Mouse (Mus musculus) midbrain, embryonic 13.5 days (tissue): ENCODE results near the gene Usp31. TPM values are rescaled to one million over a fixed set of nuclear protein-coding genes. Genes with fewer than 3 reads are reported as not detected.

Experiments
- ATAC-seq: fragments of 200-750 bp; cut with Nextera tagmentation; 2 replicates; pipeline ENCODE4 v1.8.0; 2017; ENCODE audit warnings: mild to moderate bottlenecking, moderate TSS enrichment, moderate library complexity
- H3K27ac ChIP-seq: fragments of 300-500 bp; sonication (generic); 2 replicates; pipeline ENCODE4 v1.5.1; 2015; ENCODE audit warnings: inconsistent platforms, mild to moderate bottlenecking, moderate library complexity
- H3K27me3 ChIP-seq: fragments of 300-500 bp; sonication (generic); 2 replicates; pipeline ENCODE4 v1.6.1; 2015; ENCODE audit warnings: mild to moderate bottlenecking, inconsistent platforms
- H3K36me3 ChIP-seq: fragments of 300-500 bp; sonication (generic); 2 replicates; pipeline ENCODE4 v1.6.1; 2015; ENCODE audit warnings: mild to moderate bottlenecking, inconsistent platforms
- H3K4me1 ChIP-seq: fragments of 300-500 bp; sonication (generic); replicated peaks from 2 replicates; pipeline ENCODE4 v1.6.1; 2015; ENCODE audit warnings: inconsistent platforms
- H3K4me2 ChIP-seq: fragments of 300-500 bp; sonication (generic); replicated peaks from 2 replicates; pipeline ENCODE4 v1.6.1; 2015; ENCODE audit warnings: moderate library complexity, mild to moderate bottlenecking, inconsistent platforms
- H3K4me3 ChIP-seq: fragments of 300-500 bp; sonication (generic); replicated peaks from 2 replicates; pipeline ENCODE4 v1.5.1; 2015; ENCODE audit warnings: mild to moderate bottlenecking, inconsistent platforms
- H3K9ac ChIP-seq: fragments of 300-500 bp; sonication (generic); replicated peaks from 2 replicates; pipeline ENCODE4 v1.6.1; 2015; ENCODE audit warnings: mild to moderate bottlenecking, inconsistent platforms
- H3K9me3 ChIP-seq: fragments of 300-500 bp; sonication (generic); 2 replicates; pipeline ENCODE4 v1.6.1; 2016; ENCODE audit warnings: mild to moderate bottlenecking, inconsistent platforms
- WGBS: fragments of 180-500 bp; shearing (Covaris S2); methylation state at CpG from one replicate; pipeline ENCODE4 v1.1.7; 2015; 5-methylcytosine and 5-hydroxymethylcytosine counted together
- polyA plus RNA-seq: library from polyadenylated mRNA; unstranded; fragments of >200 nt; fragmentation: Nextera tagmentation; extraction: Ambion mirVana; gene quantifications from 2 replicates; pipeline ENCODE4 v1.2.1, GENCODE M21; 2015

Usp31 gene
- polyA plus RNA-seq: 2.9 and 3.2 TPM in 2 replicates

DNA sequence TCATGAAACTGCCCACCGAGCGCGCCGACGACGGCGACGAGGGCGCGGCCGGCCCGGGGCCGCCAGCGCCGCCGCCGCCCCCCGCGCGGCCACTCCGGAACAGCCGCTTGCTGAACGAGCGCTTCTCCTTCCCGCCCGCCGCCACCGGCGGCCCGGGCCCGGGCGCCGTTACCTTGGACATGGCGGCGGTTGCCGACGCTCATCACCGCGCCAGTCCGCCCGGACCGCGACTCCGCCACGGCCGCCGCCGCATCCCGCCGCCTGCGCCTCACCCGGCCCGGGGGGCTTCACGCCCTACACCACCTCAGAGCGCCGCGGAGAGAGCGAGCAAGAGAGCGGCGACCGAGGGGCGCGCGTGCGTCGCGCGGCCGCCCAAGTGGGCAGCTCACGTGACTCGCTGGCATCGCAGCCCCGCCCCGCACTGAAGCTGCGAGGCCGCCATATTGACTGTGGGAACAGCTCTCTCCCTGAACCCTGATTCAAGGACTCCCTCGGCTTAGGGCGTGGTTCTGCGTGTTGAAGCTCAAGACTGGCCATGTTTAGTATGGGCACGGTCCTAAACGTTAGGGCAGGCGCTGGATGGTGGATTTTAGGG lies at the start of gene Usp31:
TSS of gene Usp31 (minus strand) at position 181 of the 595 bp plus-strand sequence.
- peak; percentile 99 for ATAC-seq
- no peaks in the 10 kb centered on the region for H3K9me3 ChIP-seq

GRCm38 (mm10) chr7:121754748-121755147 lies 47.7 kb upstream of the Usp31 start:
- WGBS: 79% methylated on average over 8 of the region's 8 CpGs
- no peak overlapping the region for H3K4me3 ChIP-seq
- no peak for ATAC-seq
- no peak overlapping the region for H3K9ac ChIP-seq
- no peak overlapping the region for H3K27ac ChIP-seq
- no peaks in the 10 kb centered on the region for H3K27me3 ChIP-seq
- H3K36me3 ChIP-seq: no peaks in the 10 kb centered on the region
- no peaks in the 10 kb centered on the region for H3K9me3 ChIP-seq
- no peaks in the 10 kb centered on the region for H3K4me1 ChIP-seq
- no peak overlapping the region for H3K4me2 ChIP-seq

More for the DNA sequence above, at the start of gene Usp31:
- WGBS: under 1% methylated on average over 75 of the region's 82 CpGs
- H3K4me3 ChIP-seq: peak within 1 kb of the TSS; percentile 66
- H3K4me2 ChIP-seq: peak within 1 kb of the TSS; percentile 79
- H3K36me3 ChIP-seq: 0 out of 2 replicates have a peak, but pooled peaks cover 3% of the 10 kb centered on the region
- H3K9ac ChIP-seq: peak within 1 kb of the TSS; percentile 76
- peak within 1 kb of the TSS; percentile 93 for H3K27ac ChIP-seq
- peaks cover 34% of the 10 kb centered on the region for H3K4me1 ChIP-seq
- peaks cover 11% of the 10 kb centered on the region for H3K27me3 ChIP-seq

- H3K27ac ChIP-seq: no peak overlapping the region
- ATAC-seq: no peak
- WGBS: 82% methylated on average over 5 of the region's 5 CpGs
Measured at GRCm38 (mm10) chr7:121750244-121750643, 43.2 kb upstream of the Usp31 start.

DNA sequence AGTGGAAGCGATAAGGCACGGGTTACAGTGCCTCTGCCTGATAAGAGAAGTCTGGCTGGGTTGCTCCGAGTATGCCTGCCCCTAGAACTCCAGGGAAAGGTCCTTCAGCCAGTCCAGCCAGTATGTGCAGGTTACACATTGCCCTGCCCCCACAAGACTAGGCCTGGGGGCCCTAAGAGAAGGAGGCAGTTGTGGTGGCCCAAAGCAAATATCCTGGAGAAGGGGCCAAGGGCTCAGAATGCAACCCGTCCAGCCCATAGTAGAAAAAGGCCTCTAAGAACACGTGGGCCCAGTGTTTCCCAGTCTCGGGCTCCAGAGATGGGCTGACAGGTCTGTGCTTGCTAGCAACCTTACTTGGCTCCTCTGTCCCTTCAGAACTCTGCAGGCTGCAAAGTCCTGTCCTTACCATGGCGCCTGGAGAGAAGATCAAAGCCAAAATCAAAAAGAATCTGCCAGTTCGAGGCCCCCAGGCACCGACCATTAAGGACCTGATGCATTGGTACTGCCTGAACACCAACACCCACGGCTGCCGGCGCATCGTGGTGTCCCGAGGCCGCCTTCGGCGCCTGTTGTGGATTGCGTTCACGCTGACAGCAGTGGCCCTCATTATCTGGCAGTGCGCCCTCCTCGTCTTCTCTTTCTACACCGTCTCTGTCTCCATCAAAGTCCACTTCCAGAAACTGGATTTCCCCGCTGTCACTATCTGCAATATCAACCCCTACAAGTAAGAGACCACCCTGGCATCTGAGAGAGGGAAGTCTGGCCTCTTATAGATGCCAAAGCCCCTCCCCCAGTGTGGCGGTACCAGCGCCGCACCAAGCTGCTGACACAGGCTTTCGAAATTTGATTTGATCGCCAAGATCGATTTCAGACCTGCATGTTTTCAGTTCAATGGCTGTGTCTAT lies 30.7 kb upstream of the Usp31 start:
- peaks cover 37% of the 10 kb centered on the region for H3K27me3 ChIP-seq
- H3K4me2 ChIP-seq: no peak overlapping the region
- no peaks in the 10 kb centered on the region for H3K9me3 ChIP-seq
- H3K27ac ChIP-seq: no peak overlapping the region
- peaks cover 10% of the 10 kb centered on the region for H3K4me1 ChIP-seq
- WGBS: 76% methylated on average over 29 of the region's 29 CpGs
- ATAC-seq: no peak
- no peak overlapping the region for H3K4me3 ChIP-seq
- H3K9ac ChIP-seq: no peak overlapping the region
- no peaks in the 10 kb centered on the region for H3K36me3 ChIP-seq

More at GRCm38 (mm10) chr7:121750244-121750643, 43.2 kb upstream of the Usp31 start:
- H3K4me1 ChIP-seq: no peaks in the 10 kb centered on the region
- H3K4me2 ChIP-seq: no peak overlapping the region
- H3K9me3 ChIP-seq: no peaks in the 10 kb centered on the region
- no peaks in the 10 kb centered on the region for H3K36me3 ChIP-seq
- no peak overlapping the region for H3K4me3 ChIP-seq
- no peak overlapping the region for H3K9ac ChIP-seq
- no peaks in the 10 kb centered on the region for H3K27me3 ChIP-seq

- H3K4me3 ChIP-seq: peak within 1 kb of the TSS; percentile 39
- H3K36me3 ChIP-seq: no peaks in the 10 kb centered on the region
- ATAC-seq: peak; percentile 90
- H3K9ac ChIP-seq: peak within 1 kb of the TSS; percentile 43; the same call in 1 of the 2 replicates
- peaks cover 10% of the 10 kb centered on the region for H3K4me1 ChIP-seq
- H3K4me2 ChIP-seq: peak within 1 kb of the TSS; percentile 64
- H3K9me3 ChIP-seq: no peaks in the 10 kb centered on the region
- no peak within 1 kb of the TSS for H3K27ac ChIP-seq
- WGBS: under 1% methylated on average over 38 of the region's 38 CpGs
- H3K27me3 ChIP-seq: peaks cover 39% of the 10 kb centered on the region
Measured at GRCm38 (mm10) chr7:121734171-121734831, 27.2 kb upstream of the Usp31 start, which contains the start of gene Scnn1g. TSS of gene Scnn1g (plus strand) at chr7:121734479.

- 23% methylated on average over 5 of the region's 5 CpGs for WGBS
- no peak overlapping the region for H3K9ac ChIP-seq
- peaks cover 10% of the 10 kb centered on the region for H3K4me1 ChIP-seq
- H3K36me3 ChIP-seq: no peaks in the 10 kb centered on the region
- no peaks in the 10 kb centered on the region for H3K9me3 ChIP-seq
- ATAC-seq: no peak
- no peak overlapping the region for H3K4me2 ChIP-seq
- H3K4me3 ChIP-seq: no peak overlapping the region
- H3K27me3 ChIP-seq: peaks cover 28% of the 10 kb centered on the region
- H3K27ac ChIP-seq: no peak overlapping the region
Measured at GRCm38 (mm10) chr7:121730225-121730624, 23.2 kb upstream of the Usp31 start.

GRCm38 (mm10) chr7:121717031-121717430 lies 10.0 kb upstream of the Usp31 start:
- Histone ChIP-seq H3K4me3 (no peak overlapping the region), H3K4me2 (no peak overlapping the region), H3K36me3 (no peaks in the 10 kb centered on the region), H3K9me3 (no peaks in the 10 kb centered on the region), H3K9ac (no peak overlapping the region), H3K4me1 (no peaks in the 10 kb centered on the region), H3K27me3 (no peaks in the 10 kb centered on the region), H3K27ac (no peak overlapping the region)
- no peak for ATAC-seq
- WGBS: 77% methylated on average over 7 of the region's 7 CpGs

DNA sequence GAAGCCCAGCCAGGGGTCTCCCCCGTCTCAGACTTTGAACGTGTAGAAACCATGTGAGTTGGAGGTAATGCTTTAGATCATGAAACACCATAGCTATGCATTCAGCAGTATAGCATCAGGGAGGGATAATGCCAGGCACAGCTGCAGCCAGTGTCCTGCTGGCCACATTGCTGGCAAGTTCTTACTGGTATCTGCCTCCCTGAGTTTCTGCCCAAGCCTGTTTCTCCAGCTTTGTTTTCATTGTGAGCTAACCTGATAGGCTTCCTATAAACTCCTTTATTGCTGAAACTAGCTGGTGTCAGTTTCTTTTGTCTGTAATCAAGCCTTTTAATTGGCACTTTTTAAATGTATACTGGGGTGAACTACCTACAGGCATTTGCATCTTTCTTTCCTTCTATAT lies 4.1 kb upstream of the Usp31 start:
- Histone ChIP-seq H3K9ac (no peak overlapping the region), H3K27ac (no peak overlapping the region), H3K4me3 (no peak overlapping the region), H3K36me3 (no peaks in the 10 kb centered on the region), H3K4me1 (peaks cover 2% of the 10 kb centered on the region), H3K27me3 (peaks cover 11% of the 10 kb centered on the region), H3K9me3 (no peaks in the 10 kb centered on the region), H3K4me2 (no peak overlapping the region)
- 56% methylated on average over 2 of the region's 2 CpGs for WGBS
- no peak for ATAC-seq

DNA sequence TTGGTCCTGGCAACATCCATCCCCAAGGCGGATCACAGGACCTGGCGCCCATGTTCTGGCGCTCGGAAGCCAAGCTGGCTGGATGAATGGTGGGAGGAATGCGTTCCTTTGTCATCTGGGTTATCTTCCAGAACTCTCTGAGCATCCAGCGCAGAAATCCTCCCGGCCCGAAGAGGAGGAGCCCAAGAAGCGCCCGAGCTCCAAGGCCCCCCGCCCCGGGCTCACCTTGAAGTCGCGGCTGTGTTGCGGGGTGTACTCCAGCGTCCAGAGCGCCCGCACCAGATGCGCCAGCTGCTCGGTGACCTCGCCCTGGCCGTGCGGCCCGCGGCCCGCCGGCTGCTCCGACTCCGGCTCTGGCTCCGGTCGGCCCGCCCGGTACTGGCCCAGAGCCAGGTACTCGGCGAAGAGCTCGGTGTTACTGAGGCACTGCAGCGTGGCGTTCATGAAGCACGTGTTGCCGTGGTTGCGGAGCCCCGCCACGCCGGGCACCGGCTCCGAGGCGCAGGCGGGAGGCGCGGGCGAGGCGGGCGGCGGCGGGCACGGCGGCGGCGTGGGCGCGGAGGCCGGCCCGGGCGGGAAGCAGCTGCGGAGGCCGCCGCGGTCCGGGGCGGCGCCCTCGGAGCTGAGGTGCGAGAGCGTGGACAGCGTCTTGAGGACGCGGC lies 511 bp downstream of the Usp31 start:
- WGBS: under 1% methylated on average over 51 of the region's 77 CpGs

DNA sequence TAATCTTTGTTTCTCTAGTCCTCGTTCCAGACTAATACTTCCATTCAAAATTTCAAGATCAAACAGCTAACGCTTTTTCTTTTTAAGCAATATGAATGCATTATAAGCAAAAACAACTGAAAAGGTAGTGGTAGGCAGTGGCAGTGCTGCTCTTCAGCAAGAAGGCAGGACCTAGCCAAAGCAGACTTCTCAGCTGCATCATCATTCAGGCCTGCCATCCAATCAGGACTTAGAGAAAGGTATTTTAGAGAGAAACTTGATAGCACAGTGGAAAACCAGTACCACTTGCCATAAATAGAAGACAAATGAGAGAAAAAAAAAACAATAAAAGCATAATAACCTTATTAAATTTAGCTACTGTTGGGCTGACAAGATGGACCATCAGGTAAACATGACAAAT lies 2.0 kb downstream of the Usp31 start:
- peak overlapping the region; percentile 66; the same call in 1 of the 2 replicates for H3K4me3 ChIP-seq
- no peak for ATAC-seq
- no peaks in the 10 kb centered on the region for H3K9me3 ChIP-seq
- H3K36me3 ChIP-seq: 0 out of 2 replicates have a peak, but pooled peaks cover 3% of the 10 kb centered on the region
- peaks cover 11% of the 10 kb centered on the region; the same call in 1 of the 2 replicates for H3K27me3 ChIP-seq
- 0 out of 2 replicates have a peak overlapping the region, but pooled peaks have one; percentile 10 for H3K9ac ChIP-seq
- peaks cover 38% of the 10 kb centered on the region for H3K4me1 ChIP-seq
- WGBS: 86% methylated on average over 2 of the region's 2 CpGs
- H3K27ac ChIP-seq: no peak overlapping the region
- H3K4me2 ChIP-seq: peak overlapping the region; percentile 79

More for the DNA sequence above, 511 bp downstream of the Usp31 start:
- peak; percentile 41 for ATAC-seq
- H3K27me3 ChIP-seq: peaks cover 11% of the 10 kb centered on the region
- peaks cover 34% of the 10 kb centered on the region for H3K4me1 ChIP-seq
- peak overlapping the region; percentile 76 for H3K9ac ChIP-seq
- 0 out of 2 replicates have a peak, but pooled peaks cover 3% of the 10 kb centered on the region for H3K36me3 ChIP-seq
- peak overlapping the region; percentile 66 for H3K4me3 ChIP-seq
- H3K9me3 ChIP-seq: no peaks in the 10 kb centered on the region
- peak overlapping the region; percentile 93 for H3K27ac ChIP-seq
- H3K4me2 ChIP-seq: peak overlapping the region; percentile 79

- no peak for ATAC-seq
- H3K9me3 ChIP-seq: no peaks in the 10 kb centered on the region
- 0 out of 2 replicates have a peak, but pooled peaks cover 3% of the 10 kb centered on the region for H3K36me3 ChIP-seq
- H3K27me3 ChIP-seq: no peaks in the 10 kb centered on the region
- no peak overlapping the region for H3K4me3 ChIP-seq
- H3K4me1 ChIP-seq: peaks cover 43% of the 10 kb centered on the region
- no peak overlapping the region for H3K27ac ChIP-seq
- 74% methylated on average over 6 of the region's 6 CpGs for WGBS
- H3K4me2 ChIP-seq: no peak overlapping the region
- no peak overlapping the region for H3K9ac ChIP-seq
Measured at GRCm38 (mm10) chr7:121701983-121702382, 5.1 kb downstream of the Usp31 start.
